Mouse (Mus musculus): Measurements from ENCODE around the gene Gpsm2.

- peak; percentile 63 for TF ChIP-seq CTCF (IDR thresholded peaks at IDR 0.05; ENCODE audit: low read depth)
- TF ChIP-seq EP300 (IDR thresholded peaks at IDR 0.05; ENCODE audit: low read depth), result no peak
These were observed 20.9 kb downstream of the Gpsm2 start for GRCm38 (mm10) chr3:108701256-108701655.
